Mouse (Mus musculus) erythroblast, embryonic 14.5 days (primary cell): ENCODE results near the gene Trp63.

Experiments
- GATA1 ChIP-seq: IDR thresholded peaks from 2 replicates; pipeline ENCODE4 v1.6.1; 2012; ENCODE audit warnings: low read length, inconsistent platforms, mixed read lengths
- TAL1 ChIP-seq: IDR thresholded peaks from 3 replicates; pipeline ENCODE4 v1.6.1; 2012; ENCODE audit warnings: low read length, inconsistent platforms, mixed read lengths

- TF ChIP-seq TAL1: no peak
- TF ChIP-seq GATA1: no peak
Measured at GRCm38 (mm10) chr16:25701252-25701651, 17.7 kb downstream of the Trp63 start.
